Mouse (Mus musculus) liver, postnatal 0 days (tissue): Measurements from ENCODE around the gene Tpr. TPM values are rescaled to one million over a fixed set of nuclear protein-coding genes. Genes with fewer than 3 reads are reported as not detected.

Experiments used
- ATAC-seq: fragments of 200-750 bp; cut with Nextera tagmentation; 2 replicates; pipeline ENCODE4 v1.8.0; 2017; ENCODE audit warnings: mild to moderate bottlenecking, moderate library complexity
- DNase-seq: peaks from one replicate; pipeline ENCODE4 v3.0.0-alpha.2; 2016
- H3K27ac ChIP-seq: fragments of 300-500 bp; sonication (generic); 2 replicates; pipeline ENCODE4 v1.5.1; 2014; ENCODE audit warnings: antibody characterized with exemption, moderate library complexity, mild to moderate bottlenecking, low read depth
- H3K27me3 ChIP-seq: fragments of 300-500 bp; sonication (generic); 2 replicates; pipeline ENCODE4 v1.6.1; 2014; ENCODE audit warnings: low read length, control low read depth, mixed read lengths; ENCODE audit not compliant: insufficient read depth
- H3K36me3 ChIP-seq: fragments of 300-500 bp; sonication (generic); replicated peaks from 2 replicates; pipeline ENCODE4 v1.6.1; 2014; ENCODE audit warnings: mild to moderate bottlenecking, control low read depth, low read length, moderate library complexity, mixed read lengths; ENCODE audit not compliant: insufficient read depth
- H3K4me1 ChIP-seq: fragments of 300-500 bp; sonication (generic); 2 replicates; pipeline ENCODE4 v1.6.1; 2014; ENCODE audit warnings: antibody characterized with exemption, mild to moderate bottlenecking, control low read depth; ENCODE audit not compliant: insufficient read depth
- H3K4me2 ChIP-seq: fragments of 300-500 bp; sonication (generic); 2 replicates; pipeline ENCODE4 v1.6.1; 2014; ENCODE audit warnings: low read depth, mild to moderate bottlenecking, low read length, moderate library complexity, mixed read lengths
- H3K4me3 ChIP-seq: fragments of 300-500 bp; sonication (generic); 2 replicates; pipeline ENCODE4 v1.5.1; 2014; ENCODE audit warnings: low read depth, low read length
- H3K9ac ChIP-seq: fragments of 300-500 bp; sonication (generic); replicated peaks from 2 replicates; pipeline ENCODE4 v1.6.1; 2014; ENCODE audit warnings: mild to moderate bottlenecking, moderate library complexity
- H3K9me3 ChIP-seq: fragments of 300-500 bp; sonication (generic); 2 replicates; pipeline ENCODE4 v1.6.1; 2016; ENCODE audit warnings: mild to moderate bottlenecking, control low read depth, low read length, mixed read lengths
- CTCF ChIP-seq: sonication (generic); IDR thresholded peaks from 2 replicates; pipeline ENCODE4 v1.5.1; 2016; ENCODE audit warnings: antibody characterized with exemption, low read depth
- EP300 ChIP-seq: IDR thresholded peaks from 2 replicates; pipeline ENCODE4 v1.6.1; 2016; ENCODE audit warnings: antibody characterized with exemption, low read depth, mild to moderate bottlenecking
- WGBS: fragments of 180-500 bp; shearing (Covaris S2); extraction: QIAGEN DNeasy Blood & Tissue Kit; methylation state at CpG from one replicate; pipeline ENCODE4 v1.1.7; 2014; ENCODE audit not compliant: insufficient replicate concordance; 5-methylcytosine and 5-hydroxymethylcytosine counted together
- polyA plus RNA-seq: library from polyadenylated mRNA; unstranded; fragments of >200 nt; fragmentation: Nextera tagmentation; extraction: Ambion mirVana; gene quantifications from 2 replicates; pipeline ENCODE4 v1.2.1, GENCODE M21; 2015

Tpr gene
- polyA plus RNA-seq, 1 experiment from 2014 or later = 68.2 TPM

GRCm38 (mm10) chr1:150441731-150442130 lies 49.1 kb downstream of the Tpr start:
- no peak for ATAC-seq
- no peaks in the 10 kb centered on the region for H3K4me1 ChIP-seq
- no peaks in the 10 kb centered on the region for H3K9me3 ChIP-seq
- H3K4me2 ChIP-seq = no peak overlapping the region
- TF ChIP-seq EP300 = no peak
- TF ChIP-seq CTCF = 0 out of 2 replicates have a peak, but pooled peaks have one; percentile 4
- no peak for DNase-seq
- no peak overlapping the region for H3K9ac ChIP-seq
- peaks cover 73% of the 10 kb centered on the region for H3K36me3 ChIP-seq
- no peak overlapping the region for H3K27ac ChIP-seq
- H3K4me3 ChIP-seq = no peak overlapping the region
- 81% methylated on average over 4 of the region's 4 CpGs for WGBS
- no peaks in the 10 kb centered on the region for H3K27me3 ChIP-seq

- Histone ChIP-seq H3K27me3 (no peaks in the 10 kb centered on the region), H3K9me3 (no peaks in the 10 kb centered on the region), H3K4me2 (no peak overlapping the region), H3K27ac (no peak overlapping the region), H3K4me1 (no peaks in the 10 kb centered on the region), H3K9ac (no peak overlapping the region), H3K4me3 (no peak overlapping the region), H3K36me3 (no peaks in the 10 kb centered on the region)
- TF ChIP-seq EP300 (no peak), CTCF (no peak)
- no peak for DNase-seq
- 22% methylated on average over 5 of the region's 5 CpGs for WGBS
- no peak for ATAC-seq
These were observed 66.3 kb downstream of the Tpr start for GRCm38 (mm10) chr1:150458977-150459376.

- DNase-seq (no peak), ATAC-seq (no peak)
- no peak overlapping the region for H3K4me3 ChIP-seq
- no peaks in the 10 kb centered on the region for H3K36me3 ChIP-seq
- H3K9ac ChIP-seq = no peak overlapping the region
- no peak overlapping the region for H3K4me2 ChIP-seq
- 28% methylated on average over 3 of the region's 3 CpGs for WGBS
- no peaks in the 10 kb centered on the region for H3K4me1 ChIP-seq
- H3K27me3 ChIP-seq = no peaks in the 10 kb centered on the region
- no peaks in the 10 kb centered on the region for H3K9me3 ChIP-seq
- no peak overlapping the region for H3K27ac ChIP-seq
- TF ChIP-seq CTCF (no peak), EP300 (no peak)
These were observed 67.0 kb downstream of the Tpr start for GRCm38 (mm10) chr1:150459599-150459998.

- no peaks in the 10 kb centered on the region for H3K27me3 ChIP-seq
- 65% methylated on average over 7 of the region's 7 CpGs for WGBS
- TF ChIP-seq CTCF (no peak), EP300 (no peak)
- H3K4me3 ChIP-seq = no peak overlapping the region
- H3K4me1 ChIP-seq = no peaks in the 10 kb centered on the region
- H3K9me3 ChIP-seq = no peaks in the 10 kb centered on the region
- no peaks in the 10 kb centered on the region for H3K36me3 ChIP-seq
- H3K27ac ChIP-seq = no peak overlapping the region
- ATAC-seq (no peak), DNase-seq (no peak)
- no peak overlapping the region for H3K4me2 ChIP-seq
- H3K9ac ChIP-seq = no peak overlapping the region
These were observed 68.0 kb downstream of the Tpr start for GRCm38 (mm10) chr1:150460595-150460994.

- ATAC-seq (peak; percentile 31; the same call in 1 of the 2 replicates), DNase-seq (no peak)
- H3K36me3 ChIP-seq = no peaks in the 10 kb centered on the region
- H3K27me3 ChIP-seq = no peaks in the 10 kb centered on the region
- no peak overlapping the region for H3K4me3 ChIP-seq
- TF ChIP-seq EP300 = no peak
- no peak for TF ChIP-seq CTCF
- no peak overlapping the region for H3K4me2 ChIP-seq
- H3K9me3 ChIP-seq = no peaks in the 10 kb centered on the region
- 72% methylated on average over 5 of the region's 5 CpGs for WGBS
- H3K27ac ChIP-seq = no peak overlapping the region
- no peak overlapping the region for H3K9ac ChIP-seq
- H3K4me1 ChIP-seq = no peaks in the 10 kb centered on the region
These were observed 70.4 kb downstream of the Tpr start for GRCm38 (mm10) chr1:150463068-150463467.

GRCm38 (mm10) chr1:150463691-150464090 lies 71.1 kb downstream of the Tpr start:
- TF ChIP-seq CTCF (no peak), EP300 (no peak)
- 79% methylated on average over 4 of the region's 4 CpGs for WGBS
- H3K4me3 ChIP-seq = no peak overlapping the region
- no peaks in the 10 kb centered on the region for H3K36me3 ChIP-seq
- no peaks in the 10 kb centered on the region for H3K9me3 ChIP-seq
- ATAC-seq (no peak), DNase-seq (no peak)
- H3K4me1 ChIP-seq = no peaks in the 10 kb centered on the region
- no peak overlapping the region for H3K9ac ChIP-seq
- no peak overlapping the region for H3K4me2 ChIP-seq
- no peak overlapping the region for H3K27ac ChIP-seq
- no peaks in the 10 kb centered on the region for H3K27me3 ChIP-seq

- no peak for ATAC-seq
- Histone ChIP-seq H3K9ac (no peak overlapping the region), H3K9me3 (no peaks in the 10 kb centered on the region), H3K4me1 (no peaks in the 10 kb centered on the region), H3K4me3 (no peak overlapping the region), H3K36me3 (no peaks in the 10 kb centered on the region), H3K4me2 (no peak overlapping the region), H3K27ac (no peak overlapping the region), H3K27me3 (no peaks in the 10 kb centered on the region)
- WGBS = 70% methylated on average over 10 of the region's 10 CpGs
- TF ChIP-seq EP300 (no peak), CTCF (no peak)
- no peak for DNase-seq
These were observed 72.7 kb downstream of the Tpr start for GRCm38 (mm10) chr1:150465364-150465763.
